Mouse (Mus musculus) fat pad, adult 2 months (tissue): Measurements from ENCODE around the gene Lrrc31.

Source experiments
- DNase-seq: peaks from one replicate; pipeline ENCODE4 v3.0.0-alpha.2; 2011; ENCODE audit warnings: low read depth, low spot score; ENCODE audit errors: extremely low read depth

Gene Lrrc31

DNA sequence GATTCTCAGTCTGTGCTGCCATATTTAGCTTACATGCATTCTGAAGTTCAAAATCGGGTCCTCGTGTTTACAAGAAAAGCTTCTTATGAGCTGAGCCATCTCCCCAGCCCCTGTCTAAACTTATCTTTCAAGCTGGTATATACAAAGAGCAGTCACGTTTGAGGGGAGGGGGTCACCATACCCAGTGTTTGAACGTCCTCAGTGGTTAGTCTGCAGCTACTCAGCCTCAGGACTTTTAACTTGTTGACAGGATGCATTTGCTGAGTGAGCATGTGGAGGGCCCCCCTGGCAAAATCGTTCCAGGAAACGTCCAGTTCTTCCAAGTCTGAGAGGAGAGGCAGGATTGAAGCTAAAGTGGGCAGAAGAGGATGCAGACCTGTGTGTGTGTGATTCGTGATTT is 8.7 kb downstream of the Lrrc31 start:
- DNase-seq = no peak

GRCm38 (mm10) chr3:30687216-30687615 is 12.4 kb downstream of the Lrrc31 start:
- DNase-seq = no peak

DNA sequence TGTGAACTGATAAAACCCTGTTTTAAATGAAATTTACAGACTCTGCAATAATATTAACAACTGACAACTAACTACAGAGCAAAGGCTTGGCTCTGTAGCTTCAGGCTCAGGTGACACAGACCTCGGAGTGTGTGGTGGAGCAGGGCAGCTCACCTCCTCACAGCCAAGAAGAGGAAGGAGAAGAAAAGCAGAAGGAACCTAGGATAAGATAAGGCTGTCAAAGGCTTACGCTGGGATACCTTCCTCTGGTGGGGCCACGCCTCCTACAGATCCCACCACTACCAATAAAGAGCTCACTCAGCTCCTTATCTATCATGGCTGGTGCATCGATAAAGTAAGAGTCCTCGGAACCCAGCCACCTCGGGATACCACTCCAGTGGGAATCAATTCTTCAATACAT is 16.5 kb downstream of the Lrrc31 start:
- DNase-seq = no peak

DNA sequence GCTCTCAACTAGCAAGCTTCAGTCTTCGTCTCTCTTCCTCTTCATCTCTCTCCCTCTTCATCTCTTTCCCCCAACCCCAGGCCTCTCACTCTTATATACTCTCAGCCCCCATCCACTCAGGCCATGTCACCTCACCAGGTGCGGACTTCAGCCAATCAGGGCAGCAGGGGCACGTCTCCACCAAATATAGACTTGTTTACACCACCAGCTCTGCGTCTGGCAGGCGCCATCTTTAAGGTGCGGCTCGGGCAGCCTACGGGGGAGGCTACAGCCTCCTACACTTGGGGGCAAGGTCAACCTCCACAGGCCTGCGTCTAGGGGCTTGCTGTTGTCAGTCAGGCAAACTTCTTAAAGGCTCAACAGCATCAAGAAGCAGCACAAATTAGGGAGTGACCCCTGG is 41.2 kb downstream of the Lrrc31 start:
- no peak for DNase-seq

- no peak for DNase-seq
These were observed 43.7 kb downstream of the Lrrc31 start for GRCm38 (mm10) chr3:30655937-30656336.

- no peak for DNase-seq
These were observed 49.4 kb downstream of the Lrrc31 start for GRCm38 (mm10) chr3:30650062-30650841.

DNA sequence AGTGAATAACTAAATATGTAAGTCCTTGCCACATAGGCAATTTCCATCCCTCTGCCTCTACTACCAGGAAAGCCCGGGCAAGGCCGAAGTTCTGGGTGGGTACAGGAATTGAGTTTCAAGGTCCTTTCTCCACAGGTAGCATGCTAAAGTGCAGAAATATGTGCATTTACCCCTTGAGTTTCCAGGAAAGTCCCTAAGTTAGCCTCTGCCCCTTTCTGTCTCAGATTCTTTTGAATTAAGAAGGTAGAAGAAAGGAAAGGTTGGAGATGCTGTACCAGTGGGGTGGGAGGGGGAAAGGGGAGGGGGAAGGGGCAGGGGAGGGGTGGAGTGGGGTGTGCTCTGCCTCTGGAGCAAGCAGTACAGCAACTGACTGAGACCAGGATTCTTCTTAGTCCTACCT is 51.2 kb downstream of the Lrrc31 start:
- no peak for DNase-seq

DNA sequence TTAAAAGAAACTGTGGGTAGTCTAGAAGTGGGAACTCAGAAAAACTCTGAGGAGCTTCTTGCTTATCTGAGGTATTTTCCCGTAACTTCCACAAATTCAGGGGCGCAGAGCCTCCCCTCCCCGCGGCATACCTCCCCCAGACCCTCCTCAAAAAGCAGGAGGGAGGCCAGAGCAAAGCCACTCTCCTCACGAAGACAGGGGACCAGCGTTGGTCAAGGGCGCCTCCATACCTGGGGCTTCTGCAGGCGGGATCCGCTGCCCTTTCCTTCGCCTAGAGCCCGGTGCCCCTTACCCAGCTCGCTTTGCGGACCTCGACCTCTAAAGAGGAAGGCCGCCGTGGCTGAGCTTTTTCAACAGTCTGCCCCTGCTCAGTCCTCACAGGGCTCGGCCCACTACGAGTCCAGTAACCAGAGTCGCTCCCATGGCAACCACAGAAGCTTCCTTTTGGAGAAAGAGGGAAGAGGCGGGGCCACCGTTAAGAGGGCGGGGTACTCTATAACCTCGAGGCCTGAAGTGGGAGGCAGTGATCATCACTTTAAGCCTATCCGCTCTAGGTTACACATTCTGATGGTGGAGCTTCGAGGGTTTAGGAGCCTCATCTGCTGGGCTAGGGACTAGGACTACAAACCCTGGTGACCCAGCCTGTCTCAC is 52.1 kb downstream of the Lrrc31 start, which contains the start of gene Lrrc34:
Gene Lrrc34 (minus strand): TSS at position 430 of the 651 bp plus-strand sequence.
- no peak for DNase-seq

GRCm38 (mm10) chr3:30646761-30647160 is 52.9 kb downstream of the Lrrc31 start:
- no peak for DNase-seq

GRCm38 (mm10) chr3:30644207-30644606 is 55.4 kb downstream of the Lrrc31 start, which contains the start of gene Lrriq4:
TSS of gene Lrriq4 (plus strand) at chr3:30644507.
- no peak for DNase-seq

DNA sequence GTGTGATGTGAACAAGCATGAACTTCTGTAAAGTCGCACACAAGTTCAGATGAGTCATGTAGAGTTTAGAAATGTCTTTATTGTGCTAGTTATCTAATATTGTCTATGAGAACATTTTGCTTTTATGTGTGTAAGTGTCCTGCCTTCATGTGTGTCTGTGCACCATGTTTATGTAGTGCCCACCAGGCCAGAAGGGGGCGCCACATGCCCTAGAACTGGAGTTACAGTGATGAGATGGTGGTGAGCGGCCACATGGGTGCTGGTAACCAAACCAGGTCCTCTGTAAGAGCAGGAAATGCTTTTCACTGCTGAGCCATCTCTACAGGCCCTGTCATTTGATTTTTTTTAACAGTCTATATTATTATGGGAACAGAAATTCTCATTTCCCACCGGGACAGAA is 64.0 kb downstream of the Lrrc31 start:
- DNase-seq = no peak

DNA sequence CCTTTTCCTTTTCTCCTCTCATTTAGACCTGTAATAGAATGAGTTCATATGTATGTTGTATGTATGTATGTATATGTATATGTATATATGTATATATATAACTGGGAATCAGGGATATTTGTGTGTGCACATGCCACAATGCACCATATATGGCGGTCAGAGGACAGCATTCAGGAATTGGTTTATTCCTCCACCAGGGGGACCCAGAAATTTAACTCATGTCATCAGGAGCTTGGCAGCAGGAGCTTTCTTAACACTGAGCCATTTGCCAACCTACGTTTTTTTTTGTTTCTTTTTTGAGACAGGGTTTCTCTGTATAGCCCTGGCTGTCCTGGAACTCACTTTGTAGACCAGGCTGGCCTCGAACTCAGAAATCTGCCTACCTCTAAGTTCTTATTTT is 66.0 kb downstream of the Lrrc31 start:
- DNase-seq = no peak
